Mouse (Mus musculus) liver, embryonic 15.5 days (tissue): Measurements from ENCODE around the gene Mroh8. TPM values are rescaled to one million over a fixed set of nuclear protein-coding genes. Genes with fewer than 3 reads are reported as not detected.
"Not testable (repeated sequence)": the region's sequence is repeated elsewhere in the genome, so short reads cannot be mapped to it uniquely, and the experiment has no call there.

Experiments
- ATAC-seq: fragments of 200-750 bp; cut with Nextera tagmentation; 2 replicates; pipeline ENCODE4 v1.8.0; 2017; ENCODE audit warnings: moderate number of reproducible peaks, mild to moderate bottlenecking, moderate library complexity; ENCODE audit not compliant: insufficient read depth
- H3K27ac ChIP-seq: fragments of 300-500 bp; sonication (generic); replicated peaks from 2 replicates; pipeline ENCODE4 v1.5.1; 2015; ENCODE audit warnings: mild to moderate bottlenecking, inconsistent platforms
- H3K27me3 ChIP-seq: fragments of 300-500 bp; sonication (generic); 2 replicates; pipeline ENCODE4 v1.6.1; 2015; ENCODE audit warnings: mild to moderate bottlenecking, inconsistent platforms
- H3K36me3 ChIP-seq: fragments of 300-500 bp; sonication (generic); replicated peaks from 2 replicates; pipeline ENCODE4 v1.6.1; 2015; ENCODE audit warnings: moderate library complexity, mild to moderate bottlenecking, inconsistent platforms
- H3K4me1 ChIP-seq: fragments of 300-500 bp; sonication (generic); replicated peaks from 2 replicates; pipeline ENCODE4 v1.6.1; 2015; ENCODE audit warnings: inconsistent platforms
- H3K4me2 ChIP-seq: fragments of 300-500 bp; sonication (generic); 2 replicates; pipeline ENCODE4 v1.6.1; 2015; ENCODE audit warnings: moderate library complexity, mild to moderate bottlenecking, inconsistent platforms
- H3K4me3 ChIP-seq: fragments of 300-500 bp; sonication (generic); replicated peaks from 2 replicates; pipeline ENCODE4 v1.5.1; 2015; ENCODE audit warnings: mild to moderate bottlenecking, inconsistent platforms
- H3K9ac ChIP-seq: fragments of 300-500 bp; sonication (generic); 2 replicates; pipeline ENCODE4 v1.6.1; 2015; ENCODE audit warnings: moderate library complexity, mild to moderate bottlenecking, inconsistent platforms
- H3K9me3 ChIP-seq: fragments of 300-500 bp; sonication (generic); replicated peaks from 2 replicates; pipeline ENCODE4 v1.6.1; 2016; ENCODE audit warnings: inconsistent platforms
- WGBS: fragments of 180-500 bp; shearing (Covaris S2); methylation state at CpG from one replicate; pipeline ENCODE4 v1.1.7; 2015; ENCODE audit warnings: mixed read lengths; ENCODE audit not compliant: insufficient replicate concordance; 5-methylcytosine and 5-hydroxymethylcytosine counted together
- polyA plus RNA-seq: library from polyadenylated mRNA; unstranded; fragments of >200 nt; fragmentation: Nextera tagmentation; extraction: Ambion mirVana; gene quantifications from 2 replicates; pipeline ENCODE4 v1.2.1, GENCODE M21; 2015

Mroh8 gene
- polyA plus RNA-seq, 1 experiment from 2014 or later: 0.20 TPM

GRCm38 (mm10) chr2:157166371-157167080 lies 112.8 kb downstream of the Mroh8 start:
- no peak for ATAC-seq
- no peaks in the 10 kb centered on the region for H3K9me3 ChIP-seq
- WGBS: 88% methylated on average over 12 of the region's 12 CpGs
- no peaks in the 10 kb centered on the region for H3K27me3 ChIP-seq
- H3K36me3 ChIP-seq: peaks cover 86% of the 10 kb centered on the region
- H3K4me1 ChIP-seq: no peaks in the 10 kb centered on the region
- no peak overlapping the region for H3K4me2 ChIP-seq
- H3K27ac ChIP-seq: no peak overlapping the region
- no peak overlapping the region for H3K4me3 ChIP-seq
- no peak overlapping the region for H3K9ac ChIP-seq

DNA sequence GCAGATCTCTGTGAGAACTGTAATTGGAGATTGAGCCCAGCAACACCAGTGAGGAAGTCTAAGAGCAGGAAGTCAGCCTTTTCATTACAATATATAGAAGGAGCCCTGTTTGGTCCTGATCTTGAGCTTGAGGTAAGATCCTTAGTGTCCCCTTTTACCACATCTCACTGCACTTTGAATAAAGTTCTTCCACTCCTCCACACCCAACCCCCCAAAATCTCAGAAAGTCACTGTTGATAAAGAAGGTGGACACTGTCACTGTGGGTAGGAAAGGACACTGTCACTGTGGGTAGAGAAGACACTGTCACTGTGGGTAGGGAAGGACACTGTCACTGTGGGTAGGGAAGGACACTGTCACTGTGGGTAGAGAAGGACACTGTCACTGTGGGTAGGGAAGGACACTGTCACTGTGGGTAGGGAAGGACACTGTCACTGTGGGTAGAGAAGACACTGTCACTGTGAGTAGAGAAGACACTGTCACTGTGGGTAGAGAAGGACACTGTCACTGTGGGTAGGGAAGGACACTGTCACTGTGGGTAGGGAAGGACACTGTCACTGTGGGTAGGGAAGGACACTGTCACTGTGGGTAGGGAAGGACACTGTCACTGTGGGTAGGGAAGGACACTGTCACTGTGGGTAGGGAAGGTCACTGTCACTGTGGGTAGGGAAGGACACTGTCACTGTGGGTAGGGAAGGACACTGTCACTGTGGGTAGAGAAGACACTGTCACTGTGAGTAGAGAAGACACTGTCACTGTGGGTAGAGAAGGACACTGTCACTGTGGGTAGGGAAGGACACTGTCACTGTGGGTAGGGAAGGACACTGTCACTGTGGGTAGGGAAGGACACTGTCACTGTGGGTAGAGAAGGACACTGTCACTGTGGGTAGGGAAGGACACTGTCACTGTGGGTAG lies 113.8 kb downstream of the Mroh8 start:
- H3K27ac ChIP-seq, H3K9ac ChIP-seq: not testable (repeated sequence)
- H3K36me3 ChIP-seq: peaks cover 86% of the 10 kb centered on the region

DNA sequence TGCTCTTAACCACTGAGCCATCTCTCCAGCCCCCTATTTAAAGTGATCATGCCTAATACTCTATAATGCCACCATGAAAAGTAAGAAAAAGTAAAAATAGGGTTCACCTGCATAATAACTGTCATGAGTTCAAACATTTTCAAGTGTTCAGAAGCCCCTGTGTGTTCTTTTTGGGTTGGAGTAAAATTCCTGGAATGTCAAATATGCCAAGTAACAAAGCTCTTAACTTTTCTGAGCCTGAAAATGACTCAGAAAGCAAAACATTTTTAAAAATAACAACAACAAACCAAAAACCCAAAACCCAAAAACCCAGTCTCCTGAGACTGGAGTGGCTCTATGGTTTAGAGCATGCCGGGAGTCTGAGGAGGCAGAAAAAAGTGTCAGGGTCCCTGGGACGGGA lies 115.2 kb downstream of the Mroh8 start:
- no peak for ATAC-seq
- H3K36me3 ChIP-seq: peaks cover 86% of the 10 kb centered on the region

More for the DNA sequence above, 113.8 kb downstream of the Mroh8 start:
- not testable (repeated sequence) for H3K4me2 ChIP-seq, H3K4me3 ChIP-seq, H3K4me1 ChIP-seq, ATAC-seq, H3K27me3 ChIP-seq, H3K9me3 ChIP-seq

More for the DNA sequence above, 115.2 kb downstream of the Mroh8 start:
- no peak overlapping the region for H3K27ac ChIP-seq
- no peak overlapping the region for H3K4me2 ChIP-seq
- H3K4me1 ChIP-seq: no peaks in the 10 kb centered on the region
- no peak overlapping the region for H3K4me3 ChIP-seq
- WGBS: 87% methylated on average over 2 of the region's 2 CpGs
- H3K27me3 ChIP-seq: no peaks in the 10 kb centered on the region
- H3K9ac ChIP-seq: no peak overlapping the region
- no peaks in the 10 kb centered on the region for H3K9me3 ChIP-seq

Other genes starting within 250 kb of the Mroh8 start
- gene Soga1, start 200.3 kb downstream of the Mroh8 start, polyA plus RNA-seq: 1.4 and 1.7 TPM in 2 replicates
- not detected in 2 replicates for gene Tldc2, start 192.5 kb downstream of the Mroh8 start, polyA plus RNA-seq
- 15.2 and 18.1 TPM in 2 replicates for gene Samhd1, start 144.3 kb downstream of the Mroh8 start, polyA plus RNA-seq
- 19.7 and 20.9 TPM in 2 replicates for gene Rbl1, start 75.0 kb downstream of the Mroh8 start, polyA plus RNA-seq
- 159 and 170 TPM in 2 replicates for gene Rpn2, start 532 bp downstream of the Mroh8 start, polyA plus RNA-seq
- 0.25 TPM in 1 of 2 replicates, not detected in the other for gene Ghrh, start 68.0 kb upstream of the Mroh8 start, polyA plus RNA-seq
- 21.8 and 22.3 TPM in 2 replicates for gene Manbal, start 88.0 kb upstream of the Mroh8 start, polyA plus RNA-seq
- 1.8 and 2.2 TPM in 2 replicates for gene Src, start 138.9 kb upstream of the Mroh8 start, polyA plus RNA-seq